Mouse (Mus musculus) forebrain, embryonic 14.5 days (tissue): ENCODE measurements around the gene Ift81. TPM values are rescaled to one million over a fixed set of nuclear protein-coding genes. Genes with fewer than 3 reads are reported as not detected.

ENCODE experiments used
- ATAC-seq: fragments of 200-750 bp; cut with Nextera tagmentation; 2 replicates; pipeline ENCODE4 v1.8.0; 2017; ENCODE audit warnings: mild to moderate bottlenecking, moderate library complexity
- DNase-seq: peaks from one replicate; pipeline ENCODE4 v3.0.0-alpha.2; 2015; ENCODE audit warnings: low spot score
- H3K27ac ChIP-seq: fragments of 300-500 bp; sonication (generic); 2 replicates; pipeline ENCODE4 v1.5.1; 2014; ENCODE audit warnings: low read depth, mild to moderate bottlenecking, control low read depth, low read length, moderate library complexity
- H3K27me3 ChIP-seq: fragments of 300-500 bp; sonication (generic); replicated peaks from 2 replicates; pipeline ENCODE4 v1.6.1; 2014; ENCODE audit warnings: low read length, control low read depth, mixed read lengths; ENCODE audit not compliant: control insufficient read depth, insufficient read depth
- H3K36me3 ChIP-seq: fragments of 300-500 bp; sonication (generic); 2 replicates; pipeline ENCODE4 v1.6.1; 2014; ENCODE audit warnings: low read length, control low read depth; ENCODE audit not compliant: control insufficient read depth, insufficient read depth
- H3K4me1 ChIP-seq: fragments of 300-500 bp; sonication (generic); 2 replicates; pipeline ENCODE4 v1.6.1; 2014; ENCODE audit warnings: antibody characterized with exemption, low read length, control low read depth; ENCODE audit not compliant: control insufficient read depth, insufficient read depth
- H3K4me2 ChIP-seq: fragments of 300-500 bp; sonication (generic); 2 replicates; pipeline ENCODE4 v1.6.1; 2014; ENCODE audit warnings: mild to moderate bottlenecking, control low read depth, low read length
- H3K4me3 ChIP-seq: fragments of 300-500 bp; sonication (generic); 2 replicates; pipeline ENCODE4 v1.5.1; 2014; ENCODE audit warnings: low read depth, low read length, control low read depth
- H3K9ac ChIP-seq: fragments of 300-500 bp; sonication (generic); 2 replicates; pipeline ENCODE4 v1.6.1; 2014; ENCODE audit warnings: mild to moderate bottlenecking, low read length, control low read depth, moderate library complexity
- H3K9me3 ChIP-seq: fragments of 300-500 bp; sonication (generic); replicated peaks from 2 replicates; pipeline ENCODE4 v1.6.1; 2016; ENCODE audit warnings: low read length, control low read depth, mixed read lengths; ENCODE audit not compliant: control insufficient read depth
- WGBS: fragments of 180-500 bp; shearing (Covaris S2); extraction: QIAGEN DNeasy Blood & Tissue Kit; methylation state at CpG from one replicate; pipeline ENCODE4 v1.1.7; 2014; 5-methylcytosine and 5-hydroxymethylcytosine counted together
- polyA plus RNA-seq: library from polyadenylated mRNA; unstranded; fragments of >200 nt; fragmentation: Nextera tagmentation; extraction: Ambion mirVana; gene quantifications from 2 replicates; pipeline ENCODE4 v1.2.1, GENCODE M21; 2014

Ift81 gene
- polyA plus RNA-seq, 1 experiment from 2014 or later: 48.9 TPM

GRCm38 (mm10) chr5:122529316-122529715, 85.0 kb downstream of the Ift81 start:
- Histone ChIP-seq H3K4me3 (no peak overlapping the region), H3K27me3 (no peaks in the 10 kb centered on the region), H3K4me1 (no peaks in the 10 kb centered on the region), H3K36me3 (no peaks in the 10 kb centered on the region), H3K27ac (no peak overlapping the region), H3K9me3 (no peaks in the 10 kb centered on the region), H3K4me2 (no peak overlapping the region), H3K9ac (no peak overlapping the region)
- 60% methylated on average over 3 of the region's 3 CpGs for WGBS
- no peak for ATAC-seq
- DNase-seq: no peak

- ATAC-seq (no peak), DNase-seq (no peak)
- H3K4me3 ChIP-seq: no peak overlapping the region
- no peaks in the 10 kb centered on the region for H3K27me3 ChIP-seq
- no peak overlapping the region for H3K9ac ChIP-seq
- 67% methylated on average over 3 of the region's 3 CpGs for WGBS
- no peak overlapping the region for H3K27ac ChIP-seq
- H3K4me2 ChIP-seq: no peak overlapping the region
- no peaks in the 10 kb centered on the region for H3K36me3 ChIP-seq
- H3K9me3 ChIP-seq: no peaks in the 10 kb centered on the region
- no peaks in the 10 kb centered on the region for H3K4me1 ChIP-seq
Measured at GRCm38 (mm10) chr5:122528591-122528990, 85.7 kb downstream of the Ift81 start.

- Histone ChIP-seq H3K4me3 (no peak overlapping the region), H3K27ac (no peak overlapping the region), H3K4me2 (no peak overlapping the region), H3K9me3 (no peaks in the 10 kb centered on the region), H3K9ac (no peak overlapping the region), H3K4me1 (no peaks in the 10 kb centered on the region), H3K27me3 (no peaks in the 10 kb centered on the region), H3K36me3 (no peaks in the 10 kb centered on the region)
- no peak for DNase-seq
- no peak for ATAC-seq
- WGBS: 71% methylated on average over 11 of the region's 11 CpGs
Measured at GRCm38 (mm10) chr5:122527761-122528160, 86.6 kb downstream of the Ift81 start.

GRCm38 (mm10) chr5:122526878-122527730, 87.2 kb downstream of the Ift81 start:
- no peaks in the 10 kb centered on the region for H3K36me3 ChIP-seq
- ATAC-seq: no peak
- DNase-seq: no peak
- H3K9me3 ChIP-seq: no peaks in the 10 kb centered on the region
- no peaks in the 10 kb centered on the region for H3K27me3 ChIP-seq
- H3K4me1 ChIP-seq: no peaks in the 10 kb centered on the region
- H3K9ac ChIP-seq: no peak overlapping the region
- WGBS: 79% methylated on average over 15 of the region's 15 CpGs
- no peak overlapping the region for H3K27ac ChIP-seq
- H3K4me3 ChIP-seq: no peak overlapping the region
- H3K4me2 ChIP-seq: no peak overlapping the region

GRCm38 (mm10) chr5:122526405-122526804, 87.9 kb downstream of the Ift81 start:
- H3K9me3 ChIP-seq: no peaks in the 10 kb centered on the region
- no peak overlapping the region for H3K27ac ChIP-seq
- no peaks in the 10 kb centered on the region for H3K4me1 ChIP-seq
- no peak for DNase-seq
- H3K36me3 ChIP-seq: no peaks in the 10 kb centered on the region
- H3K9ac ChIP-seq: no peak overlapping the region
- H3K4me2 ChIP-seq: no peak overlapping the region
- 92% methylated on average over 9 of the region's 9 CpGs for WGBS
- no peak for ATAC-seq
- no peak overlapping the region for H3K4me3 ChIP-seq
- no peaks in the 10 kb centered on the region for H3K27me3 ChIP-seq

GRCm38 (mm10) chr5:122525238-122525931, 88.9 kb downstream of the Ift81 start:
- Histone ChIP-seq H3K9me3 (no peaks in the 10 kb centered on the region), H3K4me2 (no peak overlapping the region), H3K9ac (no peak overlapping the region), H3K4me1 (no peaks in the 10 kb centered on the region), H3K4me3 (no peak overlapping the region), H3K36me3 (no peaks in the 10 kb centered on the region), H3K27me3 (no peaks in the 10 kb centered on the region), H3K27ac (no peak overlapping the region)
- WGBS: 87% methylated on average over 14 of the region's 14 CpGs
- ATAC-seq (no peak), DNase-seq (no peak)

- no peak overlapping the region for H3K4me2 ChIP-seq
- H3K9ac ChIP-seq: no peak overlapping the region
- no peaks in the 10 kb centered on the region for H3K4me1 ChIP-seq
- ATAC-seq (no peak), DNase-seq (no peak)
- WGBS: 90% methylated on average over 4 of the region's 4 CpGs
- no peak overlapping the region for H3K27ac ChIP-seq
- no peaks in the 10 kb centered on the region for H3K27me3 ChIP-seq
- H3K9me3 ChIP-seq: no peaks in the 10 kb centered on the region
- H3K4me3 ChIP-seq: no peak overlapping the region
- no peaks in the 10 kb centered on the region for H3K36me3 ChIP-seq
Measured at GRCm38 (mm10) chr5:122524854-122525237, 89.5 kb downstream of the Ift81 start.

- Histone ChIP-seq H3K9me3 (no peaks in the 10 kb centered on the region), H3K9ac (no peak overlapping the region), H3K4me2 (no peak overlapping the region), H3K27ac (no peak overlapping the region), H3K27me3 (no peaks in the 10 kb centered on the region), H3K4me3 (no peak overlapping the region), H3K4me1 (no peaks in the 10 kb centered on the region), H3K36me3 (no peaks in the 10 kb centered on the region)
- ATAC-seq (no peak), DNase-seq (no peak)
- WGBS: 56% methylated on average over 3 of the region's 3 CpGs
Measured at GRCm38 (mm10) chr5:122524244-122524643, 90.1 kb downstream of the Ift81 start.

GRCm38 (mm10) chr5:122521130-122521473, 93.2 kb downstream of the Ift81 start:
- no peaks in the 10 kb centered on the region for H3K4me1 ChIP-seq
- H3K4me3 ChIP-seq: no peak overlapping the region
- H3K9me3 ChIP-seq: no peaks in the 10 kb centered on the region
- no peak overlapping the region for H3K27ac ChIP-seq
- no peak overlapping the region for H3K4me2 ChIP-seq
- H3K27me3 ChIP-seq: no peaks in the 10 kb centered on the region
- no peak overlapping the region for H3K9ac ChIP-seq
- no peaks in the 10 kb centered on the region for H3K36me3 ChIP-seq
- 51% methylated on average over 3 of the region's 3 CpGs for WGBS
- no peak for ATAC-seq
- no peak for DNase-seq
